Mouse (Mus musculus): Measurements from ENCODE around the gene Gm20431. TPM values are rescaled to one million over a fixed set of nuclear protein-coding genes. Genes with fewer than 3 reads are reported as not detected.
A peak's percentile ranks its signal among the peaks of the same experiment; 100 is the strongest.
"Not testable (repeated sequence)": the region's sequence is repeated elsewhere in the genome, so short reads cannot be mapped to it uniquely, and the experiment has no call there.

Gm20431 gene
- total RNA-seq, 1 experiment from 2014 or later = not detected

GRCm38 (mm10) chr2:167662713-167663112, 1.4 kb upstream of the Gm20431 start:
- ATAC-seq (replicated peaks; ENCODE audit: low read depth, poor library complexity, severe bottlenecking) = no peak

- ATAC-seq (replicated peaks; ENCODE audit: low read depth, poor library complexity, severe bottlenecking) = no peak
Observed at GRCm38 (mm10) chr2:167660611-167660971, 705 bp downstream of the Gm20431 start.

GRCm38 (mm10) chr2:167659847-167660610, 1.3 kb downstream of the Gm20431 start:
- no peak for ATAC-seq (replicated peaks; ENCODE audit: low read depth, poor library complexity, severe bottlenecking)

- no peak for ATAC-seq (replicated peaks; ENCODE audit: low read depth, poor library complexity, severe bottlenecking)
Observed at GRCm38 (mm10) chr2:167659177-167659846, 2.0 kb downstream of the Gm20431 start.

GRCm38 (mm10) chr2:167658712-167659111, 2.6 kb downstream of the Gm20431 start:
- ATAC-seq (replicated peaks; ENCODE audit: low read depth, poor library complexity, severe bottlenecking) = no peak

GRCm38 (mm10) chr2:167657973-167658372, 3.3 kb downstream of the Gm20431 start:
- ATAC-seq (replicated peaks; ENCODE audit: low read depth, poor library complexity, severe bottlenecking) = no peak

DNA sequence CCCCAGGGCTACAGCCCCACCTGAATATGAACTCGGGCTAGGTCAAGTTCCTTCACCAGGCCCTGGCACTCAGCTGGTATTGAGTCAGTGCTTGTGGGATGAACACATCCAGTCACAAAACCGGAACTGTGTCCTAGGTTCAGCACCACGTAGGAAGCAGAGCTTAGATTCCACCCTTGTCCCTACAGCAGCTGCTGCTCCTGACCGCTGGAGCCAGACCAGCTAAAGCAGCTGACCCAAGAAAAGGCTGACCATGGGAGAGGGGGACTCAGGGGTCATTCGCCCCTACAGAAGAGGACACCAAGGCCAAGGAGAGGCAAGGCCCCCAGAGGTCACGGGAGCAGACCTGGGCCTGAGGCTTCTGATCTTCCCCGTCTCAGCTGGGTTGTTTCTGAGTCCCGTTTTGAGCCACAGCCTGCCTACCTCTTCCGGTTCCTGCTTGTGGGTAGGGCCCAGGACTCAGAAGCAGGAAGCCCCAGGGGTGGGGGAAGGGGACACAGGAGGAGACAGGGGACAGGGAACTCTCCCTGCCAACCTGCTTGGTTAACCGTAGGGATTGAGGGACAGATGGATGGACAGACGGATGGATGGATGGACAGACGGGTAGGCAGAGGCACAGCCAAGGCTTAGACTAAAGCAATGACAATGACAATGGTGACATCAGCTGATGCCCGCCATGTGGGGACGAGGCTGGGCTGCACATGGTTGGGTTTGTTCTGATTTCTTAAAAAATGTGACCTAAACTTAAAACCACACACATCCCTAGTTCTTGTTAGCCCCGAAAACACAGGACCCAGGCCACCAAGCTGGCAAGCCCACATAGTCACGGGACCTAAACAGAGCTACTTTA, 4.4 kb downstream of the Gm20431 start:
- peak; percentile 77 for ATAC-seq (replicated peaks; ENCODE audit: low read depth, poor library complexity, severe bottlenecking)

GRCm38 (mm10) chr2:167654911-167655600, 6.2 kb downstream of the Gm20431 start:
- no peak for ATAC-seq (replicated peaks; ENCODE audit: low read depth, poor library complexity, severe bottlenecking)

DNA sequence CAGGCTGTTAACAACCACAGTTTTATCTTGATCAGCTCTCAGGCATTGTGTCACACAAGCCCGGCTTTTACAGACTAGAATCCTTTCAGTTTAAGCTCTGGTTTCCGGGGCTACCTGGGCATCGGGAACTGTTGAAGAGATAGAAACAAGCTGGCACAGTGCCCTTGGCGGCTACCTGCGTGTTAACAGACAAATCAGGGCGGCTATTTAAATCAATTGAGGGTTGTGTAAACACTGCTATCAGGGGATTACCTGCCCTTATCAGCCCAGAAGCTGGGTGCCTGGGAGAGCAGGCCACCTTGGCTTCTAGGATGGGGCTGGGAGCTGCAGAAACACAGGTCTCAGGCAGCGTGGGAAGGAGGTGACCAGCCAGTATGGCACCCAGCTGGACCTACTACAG, 8.6 kb downstream of the Gm20431 start:
- ATAC-seq (replicated peaks; ENCODE audit: low read depth, poor library complexity, severe bottlenecking) = no peak

GRCm38 (mm10) chr2:167651622-167652021, 9.7 kb downstream of the Gm20431 start:
- no peak for ATAC-seq (replicated peaks; ENCODE audit: low read depth, poor library complexity, severe bottlenecking)

GRCm38 (mm10) chr2:167649290-167650032, 11.8 kb downstream of the Gm20431 start:
- peak; percentile 37 for ATAC-seq (replicated peaks; ENCODE audit: low read depth, poor library complexity, severe bottlenecking)

GRCm38 (mm10) chr2:167646411-167646810, 14.9 kb downstream of the Gm20431 start:
- no peak for ATAC-seq (replicated peaks; ENCODE audit: low read depth, poor library complexity, severe bottlenecking)

- ATAC-seq (replicated peaks; ENCODE audit: low read depth, poor library complexity, severe bottlenecking) = not testable (repeated sequence)
Observed at GRCm38 (mm10) chr2:167643356-167644052, 17.8 kb downstream of the Gm20431 start.

- no peak for ATAC-seq (replicated peaks; ENCODE audit: low read depth, poor library complexity, severe bottlenecking)
Observed at GRCm38 (mm10) chr2:167642164-167642563, 19.1 kb downstream of the Gm20431 start.

GRCm38 (mm10) chr2:167641337-167641736, 20.0 kb downstream of the Gm20431 start:
- ATAC-seq (replicated peaks; ENCODE audit: low read depth, poor library complexity, severe bottlenecking) = peak; percentile 83

GRCm38 (mm10) chr2:167640279-167640678, 21.0 kb downstream of the Gm20431 start:
- ATAC-seq (replicated peaks; ENCODE audit: low read depth, poor library complexity, severe bottlenecking) = peak; percentile 47

DNA sequence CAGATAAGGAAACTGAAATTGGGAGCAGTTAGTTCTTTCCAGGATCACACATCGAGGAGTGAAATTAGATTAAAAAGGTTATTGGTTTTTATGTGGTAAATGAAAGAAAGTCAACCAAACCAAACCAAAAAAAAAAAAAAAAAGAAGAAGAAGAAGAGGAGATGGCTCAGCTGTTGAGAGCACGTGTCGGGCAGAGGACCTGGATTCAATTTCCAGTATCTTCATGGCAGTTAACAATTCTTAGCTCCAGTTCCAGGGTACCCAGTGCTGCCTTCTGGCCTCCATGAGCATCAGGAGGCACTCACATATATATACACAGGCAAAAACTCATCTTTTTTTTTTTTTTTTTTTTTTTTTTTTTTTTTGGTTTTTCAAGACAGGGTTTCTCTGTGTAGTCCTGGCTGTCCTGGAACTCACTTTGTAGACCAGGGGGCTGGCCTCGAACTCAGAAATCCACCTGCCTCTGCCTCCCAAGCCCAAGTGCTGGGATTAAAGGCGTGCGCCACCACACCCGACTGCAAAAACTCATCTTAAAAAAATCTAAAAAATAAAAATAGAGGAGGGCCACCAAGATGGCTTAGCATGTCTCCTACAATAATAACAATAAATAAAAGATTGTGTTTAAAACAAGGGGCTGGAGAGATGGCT, 26.3 kb downstream of the Gm20431 start:
- no peak for ATAC-seq (replicated peaks; ENCODE audit: low read depth, poor library complexity, severe bottlenecking)

- ATAC-seq (replicated peaks; ENCODE audit: low read depth, poor library complexity, severe bottlenecking) = peak; percentile 84
Observed at GRCm38 (mm10) chr2:167634338-167634770, 26.9 kb downstream of the Gm20431 start.

All from common myeloid progenitor, adult 5-6 weeks (primary cell).